Mouse (Mus musculus): Measurements from ENCODE around the gene Slc35c2. TPM values are rescaled to one million over a fixed set of nuclear protein-coding genes. Genes with fewer than 3 reads are reported as not detected.

Gene Slc35c2
- polyA plus RNA-seq (2012; rRNA removed) (54.2 and 74.3 TPM in 2 replicates), polyA plus RNA-seq (2014; fragmentation: Nextera tagmentation; extraction: Ambion mirVana) (51.1 and 51.2 TPM in 2 replicates)

DNA sequence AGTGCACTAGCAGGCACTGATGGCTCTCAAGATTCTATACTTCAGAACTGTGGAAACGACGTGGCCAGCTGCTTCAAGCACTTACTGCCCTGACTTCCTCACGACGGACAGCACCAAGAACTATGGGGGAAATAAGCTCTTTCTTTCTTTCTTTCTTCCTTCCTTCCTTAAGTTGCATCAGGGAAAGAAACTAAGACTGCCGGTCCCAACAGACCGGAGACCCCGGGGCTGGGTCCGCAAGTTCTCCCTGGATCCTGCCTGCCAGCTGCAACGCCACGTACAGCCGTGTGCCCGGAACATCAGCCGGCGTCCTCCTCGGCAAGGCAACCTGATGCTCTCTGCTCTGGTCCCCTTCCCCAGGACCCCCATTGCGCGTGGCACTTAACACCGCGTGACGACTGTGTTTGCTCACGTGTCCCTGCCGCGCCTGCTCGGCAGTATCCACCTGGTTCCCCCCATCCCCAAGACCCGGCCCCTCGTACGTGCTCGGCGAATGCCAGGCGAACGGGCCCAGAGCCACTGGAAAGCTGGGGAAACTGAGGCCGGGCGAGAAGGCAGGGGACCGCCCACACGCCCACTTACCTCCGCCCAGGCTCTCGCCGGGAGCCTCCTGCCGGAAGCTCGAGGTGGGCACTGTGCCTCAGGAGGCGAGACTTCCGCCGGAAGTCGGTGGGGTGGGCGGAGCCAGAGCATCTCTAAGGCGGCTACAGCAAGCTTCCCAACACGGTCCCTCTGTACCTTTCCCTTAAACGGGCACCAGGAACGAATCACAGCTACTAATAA is at the start of gene Slc35c2:
TSS of gene Slc35c2 (minus strand) at position 668 of the 783 bp plus-strand sequence.
- peaks cover 20% of the 10 kb centered on the region for H3K4me1 ChIP-seq (ENCODE audit: control insufficient read depth, insufficient read depth, low read length)
- peak; percentile 55; the same call in 1 of the 2 replicates for TF ChIP-seq POLR2A (IDR thresholded peaks at IDR 0.05; ENCODE audit: borderline replicate concordance, extremely low read depth, insufficient read depth, insufficient read length)
- H3K4me2 ChIP-seq (replicated peaks; ENCODE audit: low read depth, low read length, severe bottlenecking): peak within 1 kb of the TSS; percentile 82
- H3K36me3 ChIP-seq (ENCODE audit: control insufficient read depth, insufficient read depth, low read length): peaks cover 32% of the 10 kb centered on the region
- H3K27me3 ChIP-seq (ENCODE audit: control insufficient read depth, insufficient read depth, low read length): no peaks in the 10 kb centered on the region
- peak within 1 kb of the TSS; percentile 69 for H3K27ac ChIP-seq (replicated peaks; ENCODE audit: low read depth, low read length)
- WGBS: 2% methylated on average over 49 of the region's 49 CpGs
- peak; percentile 92 for DNase-seq (ENCODE audit: low spot score)
- H3K4me3 ChIP-seq (replicated peaks; ENCODE audit: low read length): peak within 1 kb of the TSS; percentile 75
- H3K9me3 ChIP-seq (ENCODE audit: control insufficient read depth, low read length): no peaks in the 10 kb centered on the region
- peak; percentile 94 for ATAC-seq (ENCODE audit: low FRiP score, low read depth)
- peak within 1 kb of the TSS; percentile 67 for H3K9ac ChIP-seq (ENCODE audit: low read depth, low read length, severe bottlenecking)

DNA sequence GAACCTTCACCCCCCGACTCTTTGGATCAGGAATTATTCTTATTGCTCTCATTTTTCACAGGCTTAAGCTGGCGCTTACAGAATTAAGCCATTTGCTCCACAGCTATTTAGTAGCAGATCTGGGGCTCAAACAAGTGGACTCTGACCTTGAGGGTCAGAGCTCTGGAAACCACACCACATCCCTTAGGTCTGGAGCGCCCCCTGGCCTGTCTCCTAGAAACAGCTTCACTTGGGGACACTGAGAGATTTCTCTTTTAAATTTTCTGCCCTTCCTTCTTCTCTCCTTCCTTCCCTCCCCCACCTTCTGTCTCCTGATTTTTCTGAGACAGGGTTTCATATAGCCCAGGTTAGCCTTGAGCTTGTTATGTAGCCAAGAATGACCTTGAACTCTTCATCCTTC is 49.5 kb upstream of the Slc35c2 start:
- DNase-seq (ENCODE audit: low spot score): no peak

DNA sequence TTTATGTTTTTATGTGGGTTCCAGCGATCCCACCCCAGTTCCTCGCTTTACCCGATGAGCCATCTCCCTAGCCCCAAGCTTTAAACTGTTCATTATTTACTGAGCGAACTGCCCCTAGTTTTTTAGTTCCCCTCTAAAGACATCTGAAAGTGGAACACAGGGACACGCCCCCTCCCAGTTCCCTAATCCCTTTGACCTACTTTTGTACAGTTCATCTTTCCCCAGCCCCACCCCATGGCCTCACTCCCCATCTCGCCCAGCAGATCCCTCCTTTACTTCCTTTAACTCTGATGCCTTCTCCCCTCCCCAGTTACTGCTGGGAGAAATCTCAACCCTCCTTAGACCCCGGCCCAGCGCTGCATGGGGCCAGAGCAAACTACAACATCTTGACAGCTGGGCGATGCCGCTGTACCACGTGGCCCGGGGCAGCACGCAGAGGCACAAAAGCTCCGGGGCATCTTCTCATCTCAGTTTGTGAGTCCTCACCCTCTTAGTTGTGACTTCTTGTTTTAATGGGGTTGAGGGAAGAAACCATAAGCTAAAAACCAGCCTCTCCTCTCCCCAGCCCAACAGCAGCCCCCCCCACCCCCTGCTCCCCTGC is 45.0 kb upstream of the Slc35c2 start:
- Histone ChIP-seq H3K9me3 (ENCODE audit: control insufficient read depth, low read length) (no peaks in the 10 kb centered on the region), H3K9ac (ENCODE audit: low read depth, low read length, severe bottlenecking) (no peak overlapping the region), H3K4me3 (replicated peaks; ENCODE audit: low read length) (no peak overlapping the region), H3K36me3 (ENCODE audit: control insufficient read depth, insufficient read depth, low read length) (no peaks in the 10 kb centered on the region), H3K27ac (replicated peaks; ENCODE audit: low read depth, low read length) (no peak overlapping the region), H3K4me1 (ENCODE audit: control insufficient read depth, insufficient read depth, low read length) (no peaks in the 10 kb centered on the region), H3K4me2 (replicated peaks; ENCODE audit: low read depth, low read length, severe bottlenecking) (no peak overlapping the region), H3K27me3 (ENCODE audit: control insufficient read depth, insufficient read depth, low read length) (no peaks in the 10 kb centered on the region)
- ATAC-seq (ENCODE audit: low FRiP score, low read depth) (no peak), DNase-seq (ENCODE audit: low spot score) (no peak)
- 57% methylated on average over 14 of the region's 14 CpGs for WGBS
- no peak for TF ChIP-seq POLR2A (IDR thresholded peaks at IDR 0.05; ENCODE audit: borderline replicate concordance, extremely low read depth, insufficient read depth, insufficient read length)

More for the DNA sequence above, 49.5 kb upstream of the Slc35c2 start:
- Histone ChIP-seq H3K27ac (replicated peaks; ENCODE audit: low read depth, low read length) (no peak overlapping the region), H3K4me2 (replicated peaks; ENCODE audit: low read depth, low read length, severe bottlenecking) (no peak overlapping the region), H3K9ac (ENCODE audit: low read depth, low read length, severe bottlenecking) (no peak overlapping the region), H3K4me3 (replicated peaks; ENCODE audit: low read length) (no peak overlapping the region), H3K9me3 (ENCODE audit: control insufficient read depth, low read length) (no peaks in the 10 kb centered on the region), H3K36me3 (ENCODE audit: control insufficient read depth, insufficient read depth, low read length) (no peaks in the 10 kb centered on the region), H3K4me1 (ENCODE audit: control insufficient read depth, insufficient read depth, low read length) (no peaks in the 10 kb centered on the region), H3K27me3 (ENCODE audit: control insufficient read depth, insufficient read depth, low read length) (no peaks in the 10 kb centered on the region)
- WGBS: 28% methylated on average over 3 of the region's 3 CpGs
- TF ChIP-seq POLR2A (IDR thresholded peaks at IDR 0.05; ENCODE audit: borderline replicate concordance, extremely low read depth, insufficient read depth, insufficient read length): no peak
- ATAC-seq (ENCODE audit: low FRiP score, low read depth): no peak

DNA sequence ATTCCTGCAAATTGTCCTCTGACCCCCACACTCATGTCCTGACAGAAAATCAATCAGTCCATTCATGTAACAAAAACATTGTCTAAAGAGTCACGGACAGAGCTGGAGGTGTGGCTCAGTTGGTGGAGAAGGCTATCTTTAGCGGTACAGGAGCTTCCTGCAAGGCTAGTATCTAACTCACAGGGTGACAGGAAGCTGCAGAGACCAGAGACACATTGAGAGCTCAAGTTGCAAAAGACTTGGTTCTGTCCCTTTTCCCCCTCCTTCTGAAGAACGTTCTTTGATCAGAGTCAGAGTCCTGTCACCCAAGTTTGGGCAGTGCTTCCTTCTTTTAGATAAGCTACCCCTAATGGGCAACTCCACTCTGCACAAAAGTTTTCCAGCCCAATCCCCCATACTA is 42.0 kb upstream of the Slc35c2 start:
- Histone ChIP-seq H3K27me3 (ENCODE audit: control insufficient read depth, insufficient read depth, low read length) (no peaks in the 10 kb centered on the region), H3K4me2 (replicated peaks; ENCODE audit: low read depth, low read length, severe bottlenecking) (no peak overlapping the region), H3K9ac (ENCODE audit: low read depth, low read length, severe bottlenecking) (no peak overlapping the region), H3K27ac (replicated peaks; ENCODE audit: low read depth, low read length) (no peak overlapping the region), H3K36me3 (ENCODE audit: control insufficient read depth, insufficient read depth, low read length) (no peaks in the 10 kb centered on the region), H3K9me3 (ENCODE audit: control insufficient read depth, low read length) (no peaks in the 10 kb centered on the region), H3K4me3 (replicated peaks; ENCODE audit: low read length) (no peak overlapping the region), H3K4me1 (ENCODE audit: control insufficient read depth, insufficient read depth, low read length) (peaks cover 18% of the 10 kb centered on the region)
- no peak for TF ChIP-seq POLR2A (IDR thresholded peaks at IDR 0.05; ENCODE audit: borderline replicate concordance, extremely low read depth, insufficient read depth, insufficient read length)
- no peak for DNase-seq (ENCODE audit: low spot score)
- ATAC-seq (ENCODE audit: low FRiP score, low read depth): no peak
- 44% methylated on average over 3 of the region's 3 CpGs for WGBS

DNA sequence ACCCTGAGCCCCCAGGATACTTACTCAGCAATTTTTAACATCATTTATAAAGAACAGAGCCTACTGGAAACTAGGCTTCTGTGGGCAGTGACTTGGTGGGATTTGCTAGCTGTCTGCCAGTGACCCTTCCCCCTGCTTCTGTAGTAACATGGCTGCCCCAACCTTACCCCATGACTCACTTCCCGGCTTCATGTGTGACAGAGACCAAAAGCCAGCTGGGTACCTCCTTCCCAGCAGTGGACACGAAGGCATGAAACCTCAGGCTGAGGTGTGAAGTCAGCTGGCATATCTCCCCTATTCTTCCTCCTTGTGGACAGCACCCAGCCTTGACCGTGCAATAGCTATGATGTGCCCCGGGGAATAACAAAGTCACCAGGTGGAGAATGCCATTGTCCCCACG is 41.1 kb upstream of the Slc35c2 start:
- 79% methylated on average over 5 of the region's 5 CpGs for WGBS
- ATAC-seq (ENCODE audit: low FRiP score, low read depth) (no peak), DNase-seq (ENCODE audit: low spot score) (no peak)
- no peak for TF ChIP-seq POLR2A (IDR thresholded peaks at IDR 0.05; ENCODE audit: borderline replicate concordance, extremely low read depth, insufficient read depth, insufficient read length)
- Histone ChIP-seq H3K9me3 (ENCODE audit: control insufficient read depth, low read length) (no peaks in the 10 kb centered on the region), H3K4me3 (replicated peaks; ENCODE audit: low read length) (no peak overlapping the region), H3K4me2 (replicated peaks; ENCODE audit: low read depth, low read length, severe bottlenecking) (no peak overlapping the region), H3K4me1 (ENCODE audit: control insufficient read depth, insufficient read depth, low read length) (peaks cover 22% of the 10 kb centered on the region), H3K36me3 (ENCODE audit: control insufficient read depth, insufficient read depth, low read length) (no peaks in the 10 kb centered on the region), H3K27me3 (ENCODE audit: control insufficient read depth, insufficient read depth, low read length) (no peaks in the 10 kb centered on the region), H3K27ac (replicated peaks; ENCODE audit: low read depth, low read length) (no peak overlapping the region), H3K9ac (ENCODE audit: low read depth, low read length, severe bottlenecking) (no peak overlapping the region)
